ENCODE assay signal across 19 mouse cellular contexts in genomic region chr12:25305764-25306653, GRCm38 (mm10).
DNase-seq lines count a peak whose midpoint lies in the region; ATAC-seq and TF ChIP-seq lines count a peak whose summit lies in the region.
"Had no signal": no experiment of that assay in that cellular context is flagged by ENCODE, and none has a peak within 500 bp of the region (broad histone marks: within the 10 kb centered on the region; RNA-seq: fewer than 3 reads in every experiment).

No protein-coding gene starts in this region.

- no peak overlapping the region for H3K4me2 ChIP-seq in hindbrain, embryonic 12.5 days (replicated peaks)
- H3K4me2 ChIP-seq: embryonic facial prominence, embryonic 15.5 days; heart, embryonic 11.5 days; intestine, embryonic 15.5 days had no signal

- no peaks in the 10 kb centered on the region for H3K27me3 ChIP-seq in hindbrain, embryonic 10.5 days (ENCODE audit: insufficient read depth, poor library complexity, severe bottlenecking)
- no peaks in the 10 kb centered on the region for H3K27me3 ChIP-seq in hindbrain, embryonic 12.5 days
- no peaks in the 10 kb centered on the region for H3K27me3 ChIP-seq in thymus, adult 2 months (ENCODE audit: control insufficient read depth, insufficient read depth, low read length)
- H3K27me3 ChIP-seq: embryonic facial prominence, embryonic 15.5 days; intestine, embryonic 15.5 days had no signal

- 90% methylated on average over 12 of the region's 12 CpGs for WGBS in hindbrain, embryonic 10.5 days
- WGBS in hindbrain, embryonic 12.5 days = 89% methylated on average over 12 of the region's 12 CpGs
- 71% methylated on average over 12 of the region's 12 CpGs for WGBS in thymus, adult 2 months

- H3K9ac ChIP-seq in hindbrain, embryonic 12.5 days = no peak overlapping the region
- H3K9ac ChIP-seq: embryonic facial prominence, embryonic 15.5 days; intestine, embryonic 15.5 days had no signal

- 0 out of 2 replicates have a peak overlapping the region, but pooled peaks have one; percentile 16 for H3K27ac ChIP-seq in hindbrain, embryonic 10.5 days
- H3K27ac ChIP-seq in hindbrain, embryonic 12.5 days = no peak overlapping the region
- H3K27ac ChIP-seq in thymus, adult 2 months (ENCODE audit: control insufficient read depth, insufficient read depth, low read length) = peak overlapping the region; percentile 51; the same call in 1 of the 2 replicates
- H3K27ac ChIP-seq: embryonic facial prominence, embryonic 15.5 days; gastrocnemius, adult 2 months; intestine, embryonic 15.5 days; layer of hippocampus, adult 2 months; macrophage had no signal

- ATAC-seq in hindbrain, embryonic 12.5 days (ENCODE audit: low FRiP score) = no peak
- peak; percentile 90 for ATAC-seq in inflammation-experienced regulatory T-cells, adult 6 months
- ATAC-seq: forebrain, embryonic 14.5 days; intestine, embryonic 15.5 days; lung, postnatal 0 days had no signal

- no peak for TF ChIP-seq POLR2A in thymus, adult 2 months (IDR thresholded peaks at IDR 0.05; ENCODE audit: control insufficient read depth, extremely low read depth, insufficient read depth, low read length, poor library complexity)

- no peaks in the 10 kb centered on the region for H3K9me3 ChIP-seq in hindbrain, embryonic 10.5 days
- H3K9me3 ChIP-seq in hindbrain, embryonic 12.5 days (replicated peaks) = no peaks in the 10 kb centered on the region
- H3K9me3 ChIP-seq: embryonic facial prominence, embryonic 15.5 days; intestine, embryonic 15.5 days had no signal

- peaks cover 30% of the 10 kb centered on the region for H3K4me1 ChIP-seq in hindbrain, embryonic 10.5 days (replicated peaks)
- peaks cover 20% of the 10 kb centered on the region for H3K4me1 ChIP-seq in hindbrain, embryonic 12.5 days
- peaks cover 13% of the 10 kb centered on the region; the same call in 1 of the 2 replicates for H3K4me1 ChIP-seq in thymus, adult 2 months (replicated peaks; ENCODE audit: control insufficient read depth, insufficient read depth, low read length)

- no peak for TF ChIP-seq CTCF in thymus, adult 2 months (IDR thresholded peaks at IDR 0.05; ENCODE audit: borderline replicate concordance, control insufficient read depth, extremely low read depth, insufficient read depth, low read length, poor library complexity)

- no peak overlapping the region for H3K4me3 ChIP-seq in hindbrain, embryonic 10.5 days
- H3K4me3 ChIP-seq in hindbrain, embryonic 12.5 days = no peak overlapping the region
- no peak overlapping the region for H3K4me3 ChIP-seq in thymus, adult 2 months (ENCODE audit: control insufficient read depth, insufficient read depth, low read length)
- H3K4me3 ChIP-seq: embryonic facial prominence, embryonic 15.5 days; gastrocnemius, adult 2 months; intestine, embryonic 15.5 days; layer of hippocampus, adult 2 months had no signal

- H3K36me3 ChIP-seq in hindbrain, embryonic 10.5 days = no peaks in the 10 kb centered on the region
- no peaks in the 10 kb centered on the region for H3K36me3 ChIP-seq in hindbrain, embryonic 12.5 days
- H3K36me3 ChIP-seq in thymus, adult 2 months (ENCODE audit: control insufficient read depth, insufficient read depth, low read length) = no peaks in the 10 kb centered on the region
- H3K36me3 ChIP-seq: embryonic facial prominence, embryonic 15.5 days; intestine, embryonic 15.5 days had no signal

- no peak for DNase-seq in hindbrain, embryonic 10.5 days (ENCODE audit: low spot score)
- DNase-seq in thymus, adult 2 months = no peak
- no peak for DNase-seq in thymus, postnatal 36 days
- no peak for DNase-seq in cerebellum, adult 11 months
- no peak for DNase-seq in lung, adult 18-20 months
- DNase-seq: cerebellum, adult 2 months; cerebellum, postnatal 25 days; gastrocnemius, adult 2 months; kidney, postnatal 25 days; thymus, adult 18-20 months had no signal
